Comparison of ENCODE assay signal across 11 mouse cellular contexts in the genomic region with DNA sequence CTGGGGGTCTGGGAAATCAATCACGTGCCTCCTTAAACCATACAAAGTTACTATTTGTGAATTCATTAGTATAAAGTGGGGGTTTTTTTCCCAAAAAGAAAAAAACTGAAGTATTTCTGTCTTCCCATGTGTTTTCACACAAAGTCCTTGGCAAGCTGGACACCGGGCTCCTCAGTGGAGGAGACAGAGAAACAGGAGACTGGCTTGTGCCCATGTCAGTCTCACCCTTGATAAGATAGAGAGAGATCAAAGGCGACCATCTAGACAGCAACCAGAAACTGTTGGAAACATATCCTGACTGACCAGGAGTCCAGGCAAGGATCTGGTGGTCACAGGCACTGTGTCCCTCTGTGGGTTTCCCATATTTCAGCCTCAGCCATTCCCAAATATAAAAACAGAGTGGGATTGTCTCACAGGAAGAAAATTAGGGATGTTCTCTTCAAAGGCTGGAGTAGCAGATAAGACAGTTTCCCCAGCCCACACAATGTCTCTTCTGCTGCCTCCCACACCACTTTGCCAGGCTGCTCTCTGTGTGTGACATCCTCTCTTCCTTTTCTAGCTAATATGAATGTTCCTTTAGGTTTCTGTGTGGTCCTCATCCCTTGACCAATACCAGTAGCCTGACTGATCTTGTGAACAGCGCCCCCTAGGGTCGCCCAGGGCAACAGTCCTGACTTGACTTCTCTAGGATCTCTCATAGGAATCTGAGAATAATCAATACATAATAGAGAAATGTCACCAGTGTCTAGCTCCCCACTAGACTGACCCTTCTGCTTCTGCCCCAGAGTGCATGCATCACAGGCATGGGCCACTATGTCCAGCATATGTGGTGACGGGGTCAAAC. TPM values are rescaled to one million over a fixed set of nuclear protein-coding genes. Genes with fewer than 3 reads are reported as not detected.
A peak's percentile ranks its signal among the peaks of the same experiment; 100 is the strongest.
DNase-seq lines count a peak whose midpoint lies in the region; ATAC-seq and TF ChIP-seq lines count a peak whose summit lies in the region.
"Had no signal": no experiment of that assay in that cellular context is flagged by ENCODE, and none has a peak within 500 bp of the region (broad histone marks: within the 10 kb centered on the region; RNA-seq: fewer than 3 reads in every experiment).

No protein-coding gene starts in this region.

- no peaks in the 10 kb centered on the region for H3K4me1 ChIP-seq in liver, postnatal 0 days (ENCODE audit: insufficient read depth)
- 0 out of 2 replicates have a peak, but pooled peaks cover 4% of the 10 kb centered on the region for H3K4me1 ChIP-seq in intestine, embryonic 15.5 days (replicated peaks)
- H3K4me1 ChIP-seq: midbrain, embryonic 15.5 days had no signal

- TF ChIP-seq EP300 in liver, postnatal 0 days (IDR thresholded peaks at IDR 0.05; ENCODE audit: low read depth), result no peak

- intact Hi-C loops in left cerebral cortex, postnatal 4 days (cut with DNase I), result no loop called here

- DNase-seq in left cerebral cortex, adult 11 months (ENCODE audit: low spot score), result peak; percentile 35
- no peak for DNase-seq in left cerebral cortex, postnatal 4 days
- peak; percentile 21 for DNase-seq in ES-CJ7 (ENCODE audit: low read depth, low spot score)
- peak; percentile 9 for DNase-seq in brain, embryonic 14.5 days (ENCODE audit: low read depth)
- DNase-seq in liver, postnatal 0 days, result peak; percentile 29
- no peak for DNase-seq in thymus, postnatal 36 days
- DNase-seq: gastrocnemius, postnatal 14 days had no signal

- no peak for TF ChIP-seq POLR2A in brain, embryonic 14.5 days (IDR thresholded peaks at IDR 0.05; ENCODE audit: borderline replicate concordance, extremely low read depth, insufficient read depth, insufficient read length, poor library complexity, severe bottlenecking)

- H3K36me3 ChIP-seq in liver, postnatal 0 days (replicated peaks; ENCODE audit: insufficient read depth, low read length), result no peaks in the 10 kb centered on the region
- H3K36me3 ChIP-seq in intestine, embryonic 15.5 days, result no peaks in the 10 kb centered on the region
- H3K36me3 ChIP-seq: midbrain, embryonic 15.5 days had no signal

- H3K4me2 ChIP-seq in liver, postnatal 0 days (ENCODE audit: low read depth, low read length), result no peak overlapping the region
- no peak overlapping the region for H3K4me2 ChIP-seq in intestine, embryonic 15.5 days (replicated peaks)
- H3K4me2 ChIP-seq: midbrain, embryonic 15.5 days had no signal

- H3K27ac ChIP-seq in liver, postnatal 0 days (ENCODE audit: low read depth), result no peak overlapping the region
- no peak overlapping the region for H3K27ac ChIP-seq in intestine, embryonic 15.5 days
- H3K27ac ChIP-seq: midbrain, embryonic 15.5 days had no signal

- WGBS in liver, postnatal 0 days (ENCODE audit: insufficient replicate concordance), result 48% methylated on average over 6 of the region's 6 CpGs
- 53% methylated on average over 6 of the region's 6 CpGs for WGBS in intestine, embryonic 15.5 days

- H3K27me3 ChIP-seq in liver, postnatal 0 days (ENCODE audit: insufficient read depth, low read length), result 0 out of 2 replicates have a peak, but pooled peaks cover 5% of the 10 kb centered on the region
- H3K27me3 ChIP-seq in intestine, embryonic 15.5 days (replicated peaks), result no peaks in the 10 kb centered on the region
- H3K27me3 ChIP-seq: midbrain, embryonic 15.5 days had no signal

- TF ChIP-seq CTCF in brain, embryonic 14.5 days (IDR thresholded peaks at IDR 0.05; ENCODE audit: borderline replicate concordance, extremely low read depth, insufficient read depth, insufficient read length), result peak; percentile 35; the same call in 1 of the 2 replicates
- TF ChIP-seq CTCF in liver, postnatal 0 days (IDR thresholded peaks at IDR 0.05; ENCODE audit: low read depth), result peak; percentile 57

- no peaks in the 10 kb centered on the region for H3K9me3 ChIP-seq in liver, postnatal 0 days (ENCODE audit: low read length)
- H3K9me3 ChIP-seq in intestine, embryonic 15.5 days, result no peaks in the 10 kb centered on the region
- H3K9me3 ChIP-seq: midbrain, embryonic 15.5 days had no signal

- H3K9ac ChIP-seq in liver, postnatal 0 days (replicated peaks), result no peak overlapping the region
- H3K9ac ChIP-seq in intestine, embryonic 15.5 days, result no peak overlapping the region
- H3K9ac ChIP-seq: midbrain, embryonic 15.5 days had no signal

- H3K4me3 ChIP-seq in liver, postnatal 0 days (ENCODE audit: low read depth, low read length), result no peak overlapping the region
- no peak overlapping the region for H3K4me3 ChIP-seq in intestine, embryonic 15.5 days (replicated peaks)
- H3K4me3 ChIP-seq: midbrain, embryonic 15.5 days had no signal

- no peak for ATAC-seq in liver, postnatal 0 days
- no peak for ATAC-seq in intestine, embryonic 15.5 days
- ATAC-seq: midbrain, embryonic 15.5 days had no signal

RNA-seq across cellular contexts. Expression of gene Tmem174, which starts 3.3 kb away (rescaled TPM):
- not detected for total RNA-seq in left cerebral cortex, postnatal 4 days (2021)
- polyA plus RNA-seq in brain, embryonic 14.5 days (2012; rRNA removed), result not detected in 2 replicates
- not detected in 2 replicates for polyA plus RNA-seq in liver, postnatal 0 days (2015; fragmentation: Nextera tagmentation; extraction: Ambion mirVana)
- 0.06 and 0.09 TPM in 2 replicates for polyA plus RNA-seq in intestine, embryonic 15.5 days (2015; fragmentation: Nextera tagmentation; extraction: Ambion mirVana)
- total RNA-seq: gastrocnemius, postnatal 14 days; layer of hippocampus, postnatal 10 days had no signal
- polyA plus RNA-seq: midbrain, embryonic 15.5 days; stomach, embryonic 14.5 days had no signal

Comparison
In these comparisons a context has a peak if more than half of its experiments do, and no peak if none do; other contexts are left out.
1. DNase-seq: peak in left cerebral cortex, adult 11 months (single experiment), ES-CJ7 (single experiment), brain, embryonic 14.5 days (single experiment) and liver, postnatal 0 days (single experiment); none in left cerebral cortex, postnatal 4 days (single experiment) and thymus, postnatal 36 days (0 of 2).